Mouse (Mus musculus): ENCODE results near the gene Slc30a3.

Gene Slc30a3
- long read RNA-seq, experiment 1: 0 reads
- long read RNA-seq, experiment 2: 0 reads

- intact Hi-C loops (cut with DNase I): no loop called here
Measured at GRCm38 (mm10) chr5:31108000-31108490, at the start of gene Slc30a3. Slc30a3 (minus strand) TSS chr5:31108237.

GRCm38 (mm10) chr5:31154152-31154553 lies 46.1 kb upstream of the Slc30a3 start, which contains the start of gene Mpv17:
Mpv17 (minus strand) TSS chr5:31154251.
- intact Hi-C loops (cut with DNase I): no loop called here

- intact Hi-C loops (cut with DNase I): no loop called here
Measured at GRCm38 (mm10) chr5:31153516-31154151, 45.6 kb upstream of the Slc30a3 start.

GRCm38 (mm10) chr5:31151746-31152145 lies 43.7 kb upstream of the Slc30a3 start:
- intact Hi-C loops (cut with DNase I): no loop called here

GRCm38 (mm10) chr5:31149781-31150180 lies 41.7 kb upstream of the Slc30a3 start:
- intact Hi-C loops (cut with DNase I): no loop called here

GRCm38 (mm10) chr5:31138968-31139425 lies 31.0 kb upstream of the Slc30a3 start:
- intact Hi-C loops (cut with DNase I): no loop called here

- intact Hi-C loops (cut with DNase I): no loop called here
Measured at GRCm38 (mm10) chr5:31138241-31138967, 30.4 kb upstream of the Slc30a3 start, which contains the start of gene Ucn. Ucn (minus strand) TSS chr5:31138829.

GRCm38 (mm10) chr5:31137658-31138057 lies 29.6 kb upstream of the Slc30a3 start:
- intact Hi-C loops (cut with DNase I): no loop called here

GRCm38 (mm10) chr5:31136730-31137424 lies 28.8 kb upstream of the Slc30a3 start:
- intact Hi-C loops (cut with DNase I): no loop called here

- intact Hi-C loops (cut with DNase I): no loop called here
Measured at GRCm38 (mm10) chr5:31126050-31126449, 18.0 kb upstream of the Slc30a3 start.

GRCm38 (mm10) chr5:31123481-31123880 lies 15.4 kb upstream of the Slc30a3 start:
- intact Hi-C loops (cut with DNase I): no loop called here

- intact Hi-C loops (cut with DNase I): no loop called here
Measured at GRCm38 (mm10) chr5:31121111-31121510, 13.1 kb upstream of the Slc30a3 start.

GRCm38 (mm10) chr5:31116912-31117311 lies 8.9 kb upstream of the Slc30a3 start:
- intact Hi-C loops (cut with DNase I): no loop called here

GRCm38 (mm10) chr5:31116354-31116753 lies 8.3 kb upstream of the Slc30a3 start, which contains the start of gene Trim54:
Trim54 (plus strand) TSS chr5:31116712.
- intact Hi-C loops (cut with DNase I): no loop called here

- intact Hi-C loops (cut with DNase I): no loop called here
Measured at GRCm38 (mm10) chr5:31110781-31111180, 2.7 kb upstream of the Slc30a3 start.

- intact Hi-C loops (cut with DNase I): no loop called here
Measured at GRCm38 (mm10) chr5:31105814-31106335, 2.2 kb downstream of the Slc30a3 start, which contains the start of gene Dnajc5g. Dnajc5g (plus strand) TSS chr5:31106285.

GRCm38 (mm10) chr5:31095711-31096480 lies 12.1 kb downstream of the Slc30a3 start:
- intact Hi-C loops (cut with DNase I): no loop called here

- intact Hi-C loops (cut with DNase I): no loop called here
Measured at GRCm38 (mm10) chr5:31094799-31095691, 13.0 kb downstream of the Slc30a3 start.

- intact Hi-C loops (cut with DNase I): no loop called here
Measured at GRCm38 (mm10) chr5:31094100-31094798, 13.8 kb downstream of the Slc30a3 start.
